Mouse (Mus musculus) gastrocnemius, postnatal 4 days (tissue): ENCODE measurements around the gene Ripor1. TPM values are rescaled to one million over a fixed set of nuclear protein-coding genes. Genes with fewer than 3 reads are reported as not detected.

ENCODE experiments used
- DNase-seq, 2 experiments: peaks; one replicate each; pipeline ENCODE4 v3.0.0; 2021 to 2022; ENCODE audit warnings: low spot score in 2 of 2, mixed read lengths in 2 of 2
- total RNA-seq, 2 experiments: library from RNA; stranded (reverse); gene quantifications; 2 replicates each; pipeline ENCODE4 v1.2.3; 2021

The Ripor1 gene
- total RNA-seq, 2 experiments from 2014 or later, result 31.9 to 32.4 TPM

DNA sequence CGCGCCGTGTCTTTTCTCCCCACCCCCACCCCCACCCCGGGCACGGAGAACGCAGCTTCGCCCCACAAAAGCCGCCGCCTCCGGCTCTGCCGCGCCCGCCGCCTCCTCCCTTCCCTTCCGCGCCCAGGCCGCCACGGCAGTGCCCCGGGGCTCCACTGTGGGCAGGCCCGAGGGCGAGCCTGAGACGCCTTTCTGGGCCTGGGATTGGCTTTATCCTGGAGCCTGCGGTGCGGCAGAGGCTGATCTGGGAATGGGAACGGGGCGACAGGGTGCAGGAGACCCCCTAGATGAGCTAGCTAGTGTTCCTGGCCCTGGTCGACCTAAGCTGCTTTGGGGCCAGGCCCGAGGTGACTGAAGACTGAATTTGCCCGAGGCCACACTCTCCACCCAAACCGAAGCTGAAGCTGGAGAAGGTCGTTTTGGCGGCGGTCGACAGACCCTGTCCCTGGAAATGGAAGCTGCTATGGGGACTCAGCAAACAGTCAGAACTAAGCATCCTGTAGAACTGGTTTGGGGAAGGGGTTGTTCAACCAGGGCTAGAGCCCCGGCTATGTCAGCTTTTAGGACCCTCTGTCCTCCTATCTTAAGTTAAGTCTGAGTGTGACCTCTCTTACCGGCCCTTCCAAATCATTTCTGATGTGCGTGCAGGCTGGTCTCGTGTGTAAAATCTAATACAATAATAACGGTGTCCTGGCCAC lies 585 bp downstream of the Ripor1 start:
- peak in 1 of 2 experiments; percentile 56 for DNase-seq

DNA sequence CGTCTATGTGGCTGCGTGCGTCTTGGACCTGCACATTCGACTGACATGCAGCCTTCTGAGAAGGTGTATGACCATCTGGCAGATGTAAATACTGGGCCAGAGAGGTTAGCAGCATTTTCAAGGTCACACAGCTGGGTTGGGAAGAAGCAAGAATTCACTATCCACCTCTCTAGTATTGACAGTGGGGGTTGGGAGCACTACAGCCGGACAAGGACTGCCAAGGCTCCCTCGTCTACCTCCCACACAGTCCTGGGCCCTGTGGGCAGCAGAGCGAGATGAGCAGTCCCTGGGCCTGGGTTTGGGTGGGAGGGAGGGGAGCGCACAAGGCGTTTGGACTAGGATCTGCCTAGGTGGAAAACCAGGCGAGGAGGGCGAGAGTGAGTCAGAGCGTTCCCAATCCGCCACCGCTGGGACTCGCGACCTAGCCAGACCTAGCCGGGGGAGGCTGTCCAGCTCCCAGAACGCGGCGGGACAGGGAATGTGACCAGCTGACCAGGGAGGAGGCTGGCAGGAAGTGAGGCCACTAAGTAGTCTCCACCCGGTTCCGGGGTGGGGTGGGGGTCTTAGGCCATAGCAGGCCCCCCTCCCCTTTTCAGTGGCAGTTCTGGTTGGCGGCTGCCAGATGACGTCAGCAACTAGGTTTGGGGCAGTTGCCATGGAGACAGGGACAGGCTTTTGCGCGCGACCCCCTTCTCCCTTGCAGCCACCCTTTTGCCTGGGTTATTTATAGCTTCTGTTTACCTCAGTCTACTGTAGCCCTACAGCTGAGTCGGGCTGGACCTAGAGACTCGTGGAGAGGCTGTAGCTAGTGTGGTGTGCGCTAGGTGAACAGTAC lies 1.4 kb downstream of the Ripor1 start:
- DNase-seq, result peak; percentile 53 to 73

DNA sequence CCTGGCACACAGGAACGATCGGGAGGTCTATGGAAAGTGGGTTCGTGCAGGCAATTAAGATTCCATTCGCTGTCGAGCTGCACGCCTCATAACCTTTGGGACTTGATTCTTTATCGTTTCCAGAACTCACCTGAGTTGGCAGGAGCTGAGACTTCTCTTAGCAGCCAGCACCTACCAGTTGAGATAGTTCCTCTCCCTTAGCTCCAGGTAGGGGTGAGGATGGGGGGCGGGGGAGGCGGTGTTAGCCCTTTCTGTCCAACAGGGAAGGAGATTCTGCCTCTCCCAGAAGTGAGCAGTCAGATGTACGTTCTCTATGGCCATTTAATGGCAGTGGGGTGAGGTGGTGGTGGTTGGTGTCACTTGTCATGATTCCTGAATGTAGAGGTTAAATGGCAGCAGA lies 2.0 kb downstream of the Ripor1 start:
- DNase-seq, result no peak

DNA sequence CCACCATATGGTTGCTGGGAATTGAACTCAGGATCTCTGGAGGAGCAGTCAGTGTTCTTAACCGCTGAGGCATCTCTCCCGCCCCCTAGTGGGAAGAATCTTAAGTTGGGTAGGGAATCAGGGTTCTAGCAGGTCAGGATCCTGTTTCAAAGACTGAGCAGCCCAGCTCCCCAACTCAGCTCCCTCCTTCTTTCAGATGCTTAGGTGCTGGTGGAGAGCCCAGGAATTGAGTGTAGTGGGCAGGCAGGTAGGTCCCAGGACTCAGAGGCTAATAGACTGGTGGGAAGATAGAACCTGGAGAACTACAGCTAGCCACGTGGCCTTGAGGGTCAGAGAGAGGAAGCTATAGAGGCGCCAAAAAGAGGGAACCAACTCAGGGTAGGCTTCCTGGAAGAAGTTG lies 2.6 kb downstream of the Ripor1 start:
- no peak for DNase-seq

DNA sequence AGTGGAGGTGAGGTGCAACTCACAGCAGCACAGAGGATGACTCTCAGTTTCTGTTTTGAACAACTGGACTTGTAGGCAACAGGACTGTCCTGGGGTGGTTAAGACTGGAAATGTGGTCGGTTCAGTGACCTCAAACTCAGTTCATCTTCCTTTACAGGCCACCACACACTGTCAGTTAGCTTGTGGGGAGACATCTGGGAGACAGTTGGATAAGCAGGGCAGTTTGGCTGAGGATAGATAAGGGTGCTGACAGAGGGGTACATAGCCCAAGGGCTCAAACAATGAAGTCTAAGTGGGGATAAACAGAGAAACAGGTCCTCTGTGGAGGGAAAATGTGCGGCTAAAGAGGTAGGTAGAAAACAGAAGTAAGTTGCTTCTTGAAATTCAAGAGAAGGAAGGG lies 4.3 kb downstream of the Ripor1 start:
- no peak for DNase-seq

DNA sequence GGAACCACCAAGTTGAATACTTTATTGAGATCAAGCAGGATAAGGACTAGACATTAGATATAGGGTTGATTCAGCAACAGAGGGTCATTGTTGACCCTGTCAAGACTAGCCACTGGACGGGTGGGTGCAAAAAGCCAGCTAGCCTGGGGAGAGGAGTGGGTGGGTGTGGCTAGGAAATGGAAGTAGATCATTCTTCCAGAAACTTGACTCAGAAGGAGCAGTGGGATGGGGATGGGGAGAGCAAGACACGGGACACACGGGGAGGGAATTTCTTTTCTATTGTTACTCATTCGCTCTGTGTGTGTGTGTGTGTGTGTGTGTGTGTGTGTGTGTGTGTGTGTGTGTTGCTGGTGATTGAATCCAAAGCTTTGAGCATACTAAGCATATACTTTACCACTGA lies 4.7 kb downstream of the Ripor1 start:
- DNase-seq, result no peak

DNA sequence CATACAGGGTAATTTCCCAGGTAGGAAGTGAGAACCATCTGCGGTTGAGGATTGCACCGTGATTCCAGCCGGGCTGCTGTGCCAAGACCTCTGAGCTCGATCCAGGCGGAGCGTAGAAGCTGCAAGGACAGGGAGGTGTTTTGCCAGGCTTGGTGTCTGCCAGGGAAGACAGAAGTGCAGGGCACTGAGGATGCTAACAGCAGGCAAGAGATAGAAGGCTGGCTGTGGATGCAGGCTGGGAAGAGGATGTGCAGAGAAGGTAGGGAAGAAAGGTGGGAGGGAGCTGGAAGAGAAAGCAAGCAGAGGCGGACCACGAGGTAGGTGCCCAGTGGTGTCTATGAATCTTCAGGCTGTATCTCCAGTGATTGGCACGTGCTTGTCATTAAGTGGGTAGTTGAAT lies 6.8 kb downstream of the Ripor1 start:
- DNase-seq, result no peak

DNA sequence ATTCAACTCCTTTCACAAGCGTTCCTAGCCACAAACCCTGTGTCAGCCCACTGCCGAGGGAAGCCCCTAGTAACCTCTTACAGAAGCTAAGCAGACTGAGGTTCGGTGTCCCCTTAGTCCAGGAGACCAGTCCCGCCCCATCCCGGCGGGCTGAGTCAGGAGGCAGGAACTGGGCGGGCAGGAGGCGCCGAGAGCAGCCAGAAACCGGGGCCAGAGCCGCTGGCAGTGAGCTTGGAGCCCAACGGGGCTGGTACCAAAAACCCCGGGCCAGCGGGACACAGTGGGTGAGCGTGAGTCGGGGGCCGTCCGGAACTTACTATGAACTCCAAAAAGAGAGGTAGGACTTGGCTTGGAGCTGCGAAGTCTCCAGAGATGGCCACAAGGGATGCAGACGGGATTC lies 8.0 kb downstream of the Ripor1 start:
- DNase-seq, result peak in 1 of 2 experiments; percentile 46

DNA sequence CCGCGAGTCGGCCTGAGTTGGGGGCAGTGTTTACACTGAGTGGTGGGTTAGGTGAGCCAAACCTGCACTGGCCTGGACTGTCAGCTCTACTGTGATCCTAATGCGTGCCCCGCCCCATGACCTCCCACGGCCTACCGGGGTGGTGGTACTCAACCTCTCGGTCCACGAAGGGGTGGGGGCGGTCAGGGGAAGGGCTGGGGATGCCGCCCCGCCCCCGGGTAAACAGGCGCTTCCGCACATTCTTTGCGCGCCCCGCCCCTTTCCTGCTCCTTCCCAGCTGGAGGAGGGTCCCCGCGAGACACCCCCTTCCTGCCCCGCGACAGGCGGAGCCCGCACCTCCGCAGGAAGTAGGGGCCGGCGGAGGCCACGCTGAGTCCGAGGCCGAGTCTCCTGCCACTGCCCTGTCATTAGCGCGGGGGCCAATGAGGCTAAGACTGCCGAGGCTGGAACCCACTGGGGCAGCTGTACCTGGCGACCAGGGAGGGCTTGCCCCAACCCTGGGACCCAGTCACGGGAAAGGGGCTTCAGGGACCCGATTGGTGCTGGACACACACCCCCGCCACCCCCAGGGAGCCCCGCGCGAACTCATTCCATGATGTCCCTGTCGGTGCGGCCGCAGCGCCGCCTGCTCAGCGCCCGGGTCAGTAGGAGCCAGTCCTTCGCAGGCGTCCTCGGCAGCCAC lies 8.9 kb downstream of the Ripor1 start:
- peak; percentile 51 to 72 for DNase-seq

DNA sequence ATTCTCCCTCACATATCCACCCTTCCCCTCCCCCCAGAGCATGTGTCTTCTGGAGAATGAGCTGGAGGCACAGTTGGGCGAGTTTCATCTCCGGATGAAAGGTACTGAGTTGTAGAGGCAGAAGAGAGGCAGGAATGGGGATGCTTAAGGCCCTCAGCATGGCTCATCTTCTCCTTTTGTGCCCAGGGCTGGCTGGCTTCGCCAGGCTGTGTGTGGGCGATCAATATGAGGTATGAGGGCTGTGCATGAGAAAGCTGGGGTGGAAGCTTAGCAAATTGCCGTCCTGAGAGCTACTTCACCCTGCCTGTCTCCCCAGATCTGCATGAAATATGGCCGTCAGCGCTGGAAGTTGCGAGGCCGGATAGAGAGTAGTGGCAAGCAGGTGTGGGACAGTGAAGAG lies 10.9 kb downstream of the Ripor1 start:
- no peak for DNase-seq

DNA sequence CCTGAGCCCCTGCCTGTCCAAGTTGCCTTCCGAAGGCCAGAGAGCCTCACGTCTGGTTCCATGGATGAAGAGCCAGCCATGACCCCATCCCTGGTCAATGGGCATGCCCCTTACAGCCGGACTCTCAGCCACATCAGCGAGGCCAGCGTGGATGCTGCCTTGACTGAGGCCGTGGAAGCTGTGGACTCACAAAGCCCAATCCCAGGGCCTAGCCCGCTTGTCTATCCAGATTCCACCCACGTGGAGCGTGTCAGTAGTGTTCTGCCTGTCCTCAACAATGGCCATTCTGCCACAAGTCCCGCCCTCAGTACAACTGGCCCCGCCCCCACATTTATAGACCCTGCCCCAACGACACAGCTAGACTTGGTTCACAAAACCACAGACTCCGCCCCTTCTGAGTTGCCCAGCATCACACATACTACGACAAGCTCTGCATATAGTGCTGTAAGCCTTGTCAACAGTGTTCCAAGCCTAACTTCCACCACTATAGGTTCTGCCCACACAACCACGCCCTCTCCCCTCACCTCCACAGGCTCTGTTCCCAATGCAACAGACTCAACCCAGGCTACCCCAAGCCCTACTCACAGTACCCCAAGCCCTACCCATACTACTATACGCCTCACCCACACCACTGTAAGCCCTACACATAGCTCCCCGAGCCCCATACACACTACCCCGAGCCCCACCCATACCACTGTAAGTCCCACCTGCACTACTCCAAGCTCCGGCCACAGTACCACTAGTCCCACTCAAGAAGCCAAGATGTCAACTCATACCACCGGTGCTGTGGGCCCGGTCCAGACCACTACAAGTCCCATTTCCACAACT lies 12.6 kb downstream of the Ripor1 start:
- DNase-seq, result no peak

DNA sequence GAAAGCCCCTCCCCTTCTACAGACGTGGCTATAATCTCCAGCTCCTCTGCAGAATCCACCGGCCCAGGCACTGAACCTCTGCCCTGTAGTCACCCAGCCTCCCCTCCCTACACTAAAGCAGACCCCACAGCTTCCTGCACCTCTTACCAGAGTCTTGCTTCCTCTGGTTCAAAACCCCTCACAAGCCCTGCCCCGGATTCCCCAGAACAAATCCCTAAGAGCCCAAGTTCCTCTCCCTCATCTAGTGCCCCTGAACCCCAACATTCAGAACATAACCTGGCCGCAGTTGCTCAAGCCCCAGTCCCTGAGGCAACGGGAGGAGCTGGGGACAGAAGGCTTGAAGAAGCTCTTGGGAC lies 13.2 kb downstream of the Ripor1 start:
- no peak for DNase-seq

DNA sequence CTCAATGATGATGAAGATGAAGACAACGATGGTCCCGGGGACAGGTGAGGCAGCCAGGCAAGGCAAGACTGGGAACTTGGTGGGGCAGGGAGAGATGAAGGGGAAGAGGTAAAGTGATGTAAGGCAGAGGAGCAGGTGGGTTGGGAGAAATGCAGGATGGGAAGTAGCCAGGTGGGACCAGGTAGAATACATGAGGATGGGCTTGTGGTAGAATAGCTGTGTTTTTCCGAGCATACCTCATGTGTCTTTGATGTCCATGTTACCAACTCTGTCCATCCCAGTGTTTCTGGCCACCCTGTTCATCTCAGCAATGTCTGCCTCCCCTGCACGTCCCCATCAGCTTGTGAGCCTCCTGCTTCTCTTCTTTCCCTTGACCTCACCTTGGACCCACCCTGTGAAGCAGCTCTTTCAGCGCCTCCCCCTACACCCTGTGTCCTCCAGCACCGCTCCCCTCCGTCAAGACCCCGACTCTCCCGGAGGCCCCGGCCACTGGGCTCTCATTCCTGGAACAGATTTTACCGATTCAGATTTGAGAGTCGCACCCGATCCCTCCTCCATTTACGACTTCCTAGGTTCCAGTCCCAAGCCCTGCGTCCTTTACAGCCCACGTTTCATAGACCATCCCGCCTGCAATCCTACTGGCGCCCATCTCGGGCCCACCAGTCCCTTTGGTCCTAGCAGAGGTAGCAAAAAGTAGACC lies 14.0 kb downstream of the Ripor1 start:
- no peak for DNase-seq

DNA sequence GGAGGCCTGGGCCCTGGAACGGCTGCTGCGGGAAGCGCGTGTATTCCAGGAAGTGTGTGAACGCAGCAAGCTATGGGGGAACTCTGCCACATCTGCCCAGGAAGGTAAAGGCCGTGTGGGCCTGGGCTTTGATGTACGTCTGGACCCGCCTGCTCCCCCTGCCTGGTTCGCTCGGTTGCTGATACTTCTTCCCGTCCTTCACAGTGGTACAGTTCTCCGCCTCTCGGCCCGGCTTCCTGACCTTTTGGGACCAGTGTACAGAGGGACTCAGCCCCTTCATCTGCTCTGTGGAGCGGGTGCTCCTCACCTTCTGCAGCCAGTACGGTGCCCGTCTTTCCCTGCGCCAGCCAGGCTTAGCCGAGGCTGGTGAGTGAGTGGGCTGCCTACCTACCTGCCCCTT lies 15.2 kb downstream of the Ripor1 start:
- no peak for DNase-seq

DNA sequence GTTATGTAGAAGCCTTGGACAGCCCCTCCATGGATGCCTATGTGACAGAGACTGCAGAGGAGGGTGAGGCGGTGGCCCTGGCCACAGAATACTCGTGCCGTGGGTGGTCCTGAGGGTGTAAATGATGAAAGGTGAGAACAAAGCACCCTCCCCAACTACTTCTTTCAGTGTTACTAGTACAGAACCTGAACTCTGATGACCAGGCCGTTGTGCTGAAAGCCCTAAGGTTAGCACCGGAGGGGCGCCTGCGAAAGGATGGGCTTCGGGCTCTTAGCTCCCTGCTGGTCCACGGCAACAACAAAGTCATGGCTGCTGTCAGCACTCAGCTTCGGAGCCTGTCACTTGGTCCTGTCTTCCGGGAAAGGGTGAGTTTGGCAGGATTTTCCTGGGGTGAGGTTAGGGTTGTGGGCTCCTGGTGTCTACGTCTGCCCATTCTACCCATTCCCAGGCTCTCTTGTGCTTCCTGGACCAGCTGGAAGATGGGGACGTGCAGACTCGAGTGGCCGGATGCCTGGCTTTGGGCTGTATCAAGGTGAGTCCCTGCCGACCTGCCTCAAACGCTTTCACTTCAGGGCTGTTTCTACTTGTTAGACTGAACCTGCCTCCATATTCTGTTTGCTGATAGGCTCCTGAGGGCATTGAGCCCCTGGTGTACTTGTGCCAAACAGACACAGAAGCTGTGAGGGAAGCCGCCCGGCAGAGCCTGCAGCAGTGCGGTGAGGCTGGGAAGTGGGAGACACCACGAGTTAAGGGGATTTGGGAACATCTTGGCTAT lies 16.1 kb downstream of the Ripor1 start:
- DNase-seq, result no peak

DNA sequence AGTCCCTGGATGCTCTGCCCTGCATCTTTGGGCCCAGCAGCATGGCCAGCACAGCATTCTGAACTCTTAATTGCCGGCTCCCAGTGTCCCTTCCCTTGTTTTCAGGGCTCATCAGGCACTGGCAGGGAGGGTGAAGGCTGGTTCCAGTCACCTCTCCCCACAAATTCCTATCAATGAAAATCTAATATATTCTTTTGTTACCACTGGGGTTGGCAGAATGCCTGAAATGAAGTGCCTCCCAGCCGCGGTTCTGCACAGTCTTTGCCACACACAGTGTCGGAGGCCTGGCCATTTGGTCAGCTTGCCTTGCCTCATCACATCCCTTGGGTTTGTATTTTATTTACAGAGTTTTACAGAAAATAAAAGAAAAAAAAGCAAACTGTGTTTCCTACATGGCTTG lies 16.8 kb downstream of the Ripor1 start:
- DNase-seq, result no peak

DNA sequence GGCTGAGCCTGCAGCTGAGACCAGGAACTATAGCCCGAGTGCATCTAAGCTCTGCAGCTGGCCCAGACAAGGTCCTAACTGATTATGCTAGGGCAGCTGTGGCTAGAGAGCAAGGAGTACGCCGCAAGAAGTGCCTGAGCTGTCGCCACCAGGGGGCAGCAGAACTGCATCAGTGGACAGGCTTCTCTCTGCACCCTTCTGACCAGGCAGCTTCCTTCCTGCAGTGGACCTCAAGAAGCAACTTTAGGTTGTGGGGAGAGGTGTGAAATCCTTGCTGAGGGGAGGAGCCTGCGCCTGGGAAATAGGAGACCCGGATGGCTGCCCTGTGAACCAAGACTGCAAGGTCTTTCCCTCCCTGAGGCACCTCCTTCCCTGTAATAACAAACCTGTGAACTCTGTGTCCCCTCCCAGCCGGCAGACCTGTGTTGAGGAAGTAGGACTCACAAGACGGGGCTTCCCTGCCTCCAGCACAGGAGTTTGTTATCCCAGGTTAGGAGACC lies 17.4 kb downstream of the Ripor1 start:
- DNase-seq, result peak; percentile 91 to 96

DNA sequence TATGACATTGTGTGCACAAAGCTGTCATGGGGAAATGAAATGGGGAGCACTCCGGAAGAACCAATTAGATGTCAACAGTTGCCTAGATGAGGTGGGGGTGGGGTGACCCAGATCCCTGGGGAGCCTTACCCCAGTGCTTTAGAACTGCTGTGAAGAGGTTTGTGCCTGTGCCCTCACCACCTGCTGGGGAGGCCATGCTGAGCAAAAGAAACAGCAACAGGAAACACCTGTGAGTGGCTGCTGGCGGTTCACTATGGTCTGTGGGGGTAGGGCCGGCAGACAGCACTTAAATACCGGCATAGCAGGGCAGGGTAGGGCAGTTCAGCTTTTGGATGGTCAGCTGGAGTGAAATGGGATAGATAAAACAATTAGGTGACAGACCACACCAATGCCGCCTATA lies 18.1 kb downstream of the Ripor1 start:
- no peak for DNase-seq

DNA sequence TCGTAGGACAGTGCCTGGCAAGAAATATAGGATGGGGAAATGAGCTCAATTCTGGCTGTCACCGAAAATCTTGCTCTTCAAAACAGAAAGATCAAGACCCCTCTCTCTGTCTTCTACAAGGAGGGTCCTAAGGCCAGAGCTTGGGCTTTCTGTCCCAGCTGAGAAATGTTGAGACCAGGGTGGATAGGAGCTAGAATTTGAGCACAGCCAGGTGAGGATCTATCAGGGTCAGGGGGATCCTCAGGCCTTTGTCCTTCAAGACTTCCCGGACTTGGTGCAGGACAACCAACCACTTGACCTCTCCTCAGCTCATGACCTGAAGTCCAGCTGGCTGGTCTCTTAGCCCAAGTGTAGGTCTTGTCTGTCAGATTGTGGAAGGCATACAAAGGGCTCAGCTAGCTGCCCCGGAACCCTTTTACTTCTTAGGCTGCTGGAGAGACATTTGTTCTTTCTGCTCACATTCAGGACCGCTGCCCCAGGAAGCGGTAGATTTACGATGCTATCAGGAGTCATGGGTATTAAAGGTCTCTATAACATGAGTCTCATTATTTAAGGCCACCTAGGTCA lies 18.7 kb downstream of the Ripor1 start:
- no peak for DNase-seq
